Mouse (Mus musculus) bone marrow, adult 2 months (tissue): ENCODE results near the gene Cep41.

ENCODE experiments used
- CTCF ChIP-seq: fragments of 200-500 bp; IDR thresholded peaks from 2 replicates; pipeline ENCODE4 v1.5.1; 2011; ENCODE audit warnings: low read length, control low read depth; ENCODE audit not compliant: control insufficient read depth, insufficient read depth
- POLR2A ChIP-seq: fragments of 200-500 bp; IDR thresholded peaks from 2 replicates; pipeline ENCODE4 v1.6.1; 2011; ENCODE audit warnings: low read depth, mild to moderate bottlenecking, control low read depth, low read length, borderline replicate concordance; ENCODE audit not compliant: control insufficient read depth

DNA sequence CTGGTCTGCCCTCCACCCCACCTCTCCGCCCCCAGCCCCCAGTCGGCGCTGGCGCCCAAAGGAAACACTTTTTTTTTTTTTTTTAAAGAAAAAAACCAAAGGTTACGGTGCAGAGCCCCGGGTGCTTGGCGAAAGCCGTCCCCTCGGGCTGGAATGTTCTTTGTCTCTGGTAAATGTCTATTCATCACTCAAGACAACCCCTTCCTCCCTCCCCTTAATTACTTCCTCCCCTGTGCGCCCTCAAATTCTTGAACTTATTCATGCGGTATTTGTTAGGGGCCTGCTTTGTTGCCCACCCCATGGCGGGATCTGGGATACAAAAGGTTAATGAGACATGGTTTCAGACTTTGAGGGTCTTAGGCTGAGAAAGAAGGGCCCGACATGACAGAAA lies 42.8 kb upstream of the Cep41 start:
- TF ChIP-seq POLR2A (no peak), CTCF (no peak)
